Mouse (Mus musculus) ovary, postnatal 14 days (tissue): Measurements from ENCODE around the gene Zfp988.
"Not testable (repeated sequence)": the region's sequence is repeated elsewhere in the genome, so short reads cannot be mapped to it uniquely, and the experiment has no call there.

ENCODE experiments used
- DNase-seq: peaks from one replicate; pipeline ENCODE4 v3.0.0; 2022; ENCODE audit warnings: low spot score

Zfp988 gene

GRCm38 (mm10) chr4:147343042-147343908 lies 37.8 kb downstream of the Zfp988 start:
- DNase-seq, result not testable (repeated sequence)

DNA sequence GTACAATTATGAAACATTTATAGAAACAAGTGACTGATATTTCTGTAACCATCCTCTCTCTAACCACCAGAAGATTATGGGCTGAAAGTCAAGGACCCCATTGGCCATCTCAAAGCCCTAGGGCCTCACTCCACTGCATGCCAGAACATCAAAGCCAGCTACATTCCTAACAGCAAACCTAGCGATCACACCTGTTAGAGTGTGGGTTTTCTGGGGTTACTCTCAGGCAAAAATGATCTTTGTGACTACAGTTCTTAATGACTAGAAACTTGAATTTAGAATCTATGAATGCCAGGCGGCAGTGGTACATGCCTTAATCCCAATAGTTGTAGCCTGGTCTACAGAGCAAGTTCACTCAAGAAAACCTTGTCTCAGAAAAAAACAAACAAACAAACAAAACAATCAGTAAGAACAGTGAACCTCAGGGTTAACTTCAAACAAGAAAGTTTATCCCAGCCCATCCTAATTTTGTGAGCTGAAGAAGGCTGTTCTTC lies 39.6 kb downstream of the Zfp988 start:
- not testable (repeated sequence) for DNase-seq

GRCm38 (mm10) chr4:147346361-147347035 lies 41.0 kb downstream of the Zfp988 start:
- not testable (repeated sequence) for DNase-seq

- not testable (repeated sequence) for DNase-seq
Observed at GRCm38 (mm10) chr4:147347300-147347699, 41.8 kb downstream of the Zfp988 start.

DNA sequence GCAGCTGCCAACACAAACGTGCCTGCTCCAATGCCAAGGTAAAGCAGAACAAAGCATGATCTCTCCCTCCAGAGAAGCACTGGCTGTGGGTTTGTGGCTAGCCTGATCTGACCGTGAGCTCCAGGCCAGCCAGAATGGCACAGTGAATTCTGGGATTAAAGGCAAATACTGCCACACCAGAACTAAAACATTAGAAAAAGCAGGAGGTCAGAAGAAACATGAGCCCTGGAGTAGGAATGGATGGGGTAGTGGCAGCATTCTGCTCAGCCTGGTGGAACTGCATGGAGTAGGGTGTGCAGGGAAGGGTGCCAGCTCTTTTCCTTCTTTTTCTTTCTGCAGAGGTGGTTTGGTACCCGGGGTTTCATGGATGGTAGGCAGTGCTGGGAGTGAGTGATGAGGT lies 42.4 kb downstream of the Zfp988 start:
- DNase-seq, result not testable (repeated sequence)

- DNase-seq, result not testable (repeated sequence)
Observed at GRCm38 (mm10) chr4:147348401-147348800, 42.9 kb downstream of the Zfp988 start.

- not testable (repeated sequence) for DNase-seq
Observed at GRCm38 (mm10) chr4:147348906-147349686, 43.6 kb downstream of the Zfp988 start.

- DNase-seq, result not testable (repeated sequence)
Observed at GRCm38 (mm10) chr4:147349687-147350415, 44.4 kb downstream of the Zfp988 start.

- not testable (repeated sequence) for DNase-seq
Observed at GRCm38 (mm10) chr4:147350541-147350940, 45.1 kb downstream of the Zfp988 start.

- not testable (repeated sequence) for DNase-seq
Observed at GRCm38 (mm10) chr4:147351376-147351980, 46.0 kb downstream of the Zfp988 start.

GRCm38 (mm10) chr4:147353626-147354025 lies 48.2 kb downstream of the Zfp988 start:
- DNase-seq, result not testable (repeated sequence)

DNA sequence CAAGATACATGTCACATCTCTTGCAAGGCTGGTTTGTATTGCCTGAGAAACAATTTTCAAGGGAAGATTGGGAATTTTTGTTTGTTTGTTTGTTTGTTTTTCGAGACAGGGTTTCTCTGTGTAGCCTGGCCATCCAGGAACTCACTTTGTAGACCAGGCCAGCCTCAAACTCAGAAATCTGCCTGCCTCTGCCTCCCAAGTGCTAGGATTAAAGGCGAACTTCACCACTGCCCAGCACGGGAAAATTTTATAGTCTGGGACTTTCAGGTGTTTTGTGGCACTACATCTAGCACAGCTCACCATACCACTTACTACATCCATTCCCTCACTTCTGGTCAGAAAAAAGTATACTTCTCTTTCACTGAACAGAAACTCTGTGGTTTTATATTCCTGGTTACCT lies 50.6 kb downstream of the Zfp988 start:
- not testable (repeated sequence) for DNase-seq

- not testable (repeated sequence) for DNase-seq
Observed at GRCm38 (mm10) chr4:147357195-147357594, 51.7 kb downstream of the Zfp988 start.

- not testable (repeated sequence) for DNase-seq
Observed at GRCm38 (mm10) chr4:147361003-147361402, 55.5 kb downstream of the Zfp988 start, which contains the start of gene Zfp978. TSS of gene Zfp978 (plus strand) at chr4:147361303.

DNA sequence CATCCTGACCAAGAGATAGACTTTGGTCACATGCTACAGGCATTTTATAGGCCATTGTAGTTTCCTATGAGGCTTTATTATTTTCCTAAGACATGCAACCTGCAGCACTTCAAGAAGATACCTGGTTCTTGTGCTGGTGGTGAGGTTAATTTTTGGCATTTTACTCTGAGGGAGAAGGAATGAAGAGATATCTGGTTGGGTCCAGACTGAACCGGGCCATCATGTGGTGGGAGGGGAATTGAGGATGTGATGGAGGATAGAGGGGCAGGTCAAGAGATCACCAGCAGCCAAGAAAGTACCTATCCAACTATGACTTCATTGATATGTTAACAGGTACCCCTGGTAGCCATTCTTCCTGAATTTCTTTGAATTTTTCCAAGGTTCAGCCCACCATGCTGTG lies 56.4 kb downstream of the Zfp988 start:
- not testable (repeated sequence) for DNase-seq

DNA sequence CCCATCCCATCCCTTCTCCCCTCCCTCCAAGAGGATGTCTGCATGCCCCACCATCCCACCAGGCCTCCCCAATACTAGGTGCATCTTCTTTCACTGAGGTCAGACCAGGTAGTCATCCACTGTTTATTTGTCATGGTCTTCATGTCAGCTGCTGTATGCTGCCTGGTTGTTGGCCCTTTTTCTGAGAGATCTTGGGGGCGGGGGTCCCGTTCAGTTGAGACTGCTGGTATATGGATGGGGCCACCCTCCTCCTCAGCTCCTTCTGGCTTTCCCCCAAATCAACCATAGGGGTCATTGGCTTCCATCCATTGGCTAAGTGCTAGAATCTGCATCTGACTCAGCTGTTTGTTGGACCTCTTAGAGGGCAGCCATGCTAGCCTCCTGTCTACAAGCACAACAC lies 64.1 kb downstream of the Zfp988 start:
- DNase-seq, result not testable (repeated sequence)

GRCm38 (mm10) chr4:147383199-147383598 lies 77.7 kb downstream of the Zfp988 start:
- DNase-seq, result not testable (repeated sequence)
